Mouse (Mus musculus): Measurements from ENCODE around the gene Oxct2a.
"Not testable (repeated sequence)": the region's sequence is repeated elsewhere in the genome, so short reads cannot be mapped to it uniquely, and the experiment has no call there.

Gene Oxct2a

DNA sequence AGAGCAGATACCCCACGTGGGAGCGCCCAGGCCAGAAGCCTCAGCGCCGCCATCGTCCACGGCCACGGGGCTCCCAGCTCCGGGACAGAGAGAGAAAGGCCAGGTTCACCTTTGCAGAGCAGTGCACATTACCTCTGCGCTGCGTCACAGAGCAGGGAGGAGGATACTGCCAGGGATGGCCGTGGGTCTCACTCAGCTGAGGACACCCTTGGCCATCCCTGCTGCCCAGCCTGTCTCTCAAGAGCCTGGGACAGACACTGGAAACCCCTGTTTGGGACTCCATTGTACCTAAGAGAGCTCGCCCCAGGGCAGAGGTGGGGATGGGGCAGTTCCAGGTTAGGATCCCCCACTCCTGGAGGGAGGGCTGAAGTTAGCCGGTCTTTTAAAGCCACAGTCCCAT, at the start of gene Oxct2a:
Oxct2a (minus strand) TSS at position 101 of the 400 bp plus-strand sequence.
- no peak for DNase-seq (ENCODE audit: extremely low spot score)

DNA sequence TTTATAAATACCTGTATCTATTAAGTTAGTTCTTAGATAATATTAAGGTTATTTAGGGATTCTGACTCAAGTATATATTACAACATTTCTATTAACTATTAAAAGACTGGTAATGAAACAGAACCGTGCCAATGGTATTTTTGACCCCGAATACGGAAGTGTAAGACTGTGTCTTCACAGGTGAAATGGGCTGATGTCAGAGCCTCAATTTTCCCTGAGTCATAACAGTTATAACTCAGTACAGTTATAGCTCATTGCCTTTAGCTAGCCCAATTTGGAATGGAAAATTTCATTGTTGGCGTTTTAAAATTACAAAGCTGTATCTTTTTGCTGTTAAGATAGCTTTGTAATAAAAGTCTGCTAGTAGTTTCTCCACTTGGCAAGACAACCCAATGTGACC, 40.1 kb upstream of the Oxct2a start:
- DNase-seq (ENCODE audit: extremely low spot score) = no peak

DNA sequence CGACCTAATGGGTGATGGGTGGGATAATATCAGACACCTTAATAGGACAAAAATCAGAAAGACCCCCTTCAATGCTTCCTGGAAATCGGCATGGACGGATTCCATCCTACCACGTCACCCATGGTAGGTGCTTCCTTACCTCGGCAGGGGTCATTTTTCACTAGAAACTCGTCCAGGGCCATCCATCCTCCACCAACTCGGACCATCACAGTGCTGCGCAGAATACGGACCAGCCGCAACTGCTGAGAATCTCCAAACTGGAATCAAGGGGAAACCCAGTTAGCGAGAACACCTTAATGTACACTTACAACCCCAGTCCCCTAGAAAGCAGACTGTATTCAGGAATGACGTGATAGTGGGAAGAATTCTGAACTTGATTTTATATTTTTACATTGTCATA, 37.3 kb upstream of the Oxct2a start:
- no peak for DNase-seq (ENCODE audit: extremely low spot score)

DNA sequence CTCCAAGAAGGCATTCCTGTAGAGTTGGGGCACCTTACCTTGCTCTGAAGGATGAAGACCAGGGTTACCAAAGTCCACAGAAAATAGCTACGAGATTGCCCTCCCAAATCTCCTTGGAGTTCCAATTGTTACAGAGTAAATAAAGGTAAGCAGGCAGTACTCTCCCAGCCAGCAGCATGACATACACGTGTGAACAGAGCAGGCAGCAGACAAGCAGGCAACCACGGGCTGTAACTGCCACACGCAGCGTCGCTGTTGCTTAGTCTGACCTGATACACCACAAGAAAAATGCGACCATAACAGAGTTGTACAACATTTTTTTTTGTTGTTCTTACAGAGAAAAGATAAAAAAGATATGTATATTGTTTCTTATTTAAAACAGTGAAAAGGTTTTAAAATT, 35.2 kb upstream of the Oxct2a start:
- no peak for DNase-seq (ENCODE audit: extremely low spot score)

DNA sequence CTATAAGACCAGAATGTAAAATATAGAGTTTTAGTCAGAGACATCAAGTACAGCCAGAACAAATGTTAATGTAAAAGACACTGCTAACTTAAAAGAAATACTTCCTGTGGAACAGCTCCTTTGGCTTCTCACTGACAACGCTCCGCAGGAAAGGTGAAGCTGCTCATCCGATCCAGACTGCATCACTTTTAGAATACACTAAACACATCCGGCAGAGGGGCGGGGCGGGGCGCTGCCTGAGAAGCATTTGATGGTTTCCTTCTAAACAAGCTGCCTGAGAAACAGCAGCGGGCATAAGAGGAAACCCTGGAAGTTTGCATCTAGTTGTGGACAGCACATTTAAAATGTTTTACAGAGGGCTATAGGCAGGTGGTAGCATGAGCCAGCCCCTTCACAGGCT, 32.5 kb upstream of the Oxct2a start:
- no peak for DNase-seq (ENCODE audit: extremely low spot score)

DNA sequence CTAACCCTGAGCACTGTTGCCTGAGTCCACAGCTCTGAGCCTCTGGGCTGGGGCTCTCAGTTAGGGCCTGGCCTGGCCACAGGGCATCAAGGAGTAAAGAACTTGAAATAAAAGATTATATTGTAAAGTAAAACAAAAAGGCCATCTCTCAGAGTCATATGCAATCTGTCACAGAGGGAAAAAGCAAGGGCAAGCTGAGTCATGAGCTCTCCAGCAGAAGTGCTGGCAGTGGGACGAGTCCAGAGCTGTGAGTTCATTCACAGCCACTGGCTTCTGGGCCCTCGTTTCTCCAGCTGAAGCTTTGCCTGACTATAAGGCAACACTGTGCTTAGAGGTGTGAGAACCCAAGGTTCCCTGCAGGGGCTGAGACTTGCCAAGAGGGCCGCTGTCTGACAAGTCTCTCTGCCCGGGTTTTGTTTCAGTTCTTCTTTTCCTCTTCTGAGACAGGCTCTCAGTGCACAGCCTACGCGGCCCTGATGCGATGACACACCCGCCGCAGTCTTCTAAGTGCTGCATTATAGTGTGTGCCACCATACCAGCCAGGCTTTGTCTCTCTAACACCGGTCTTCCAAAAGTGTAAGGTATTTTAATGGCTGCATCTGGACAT, 29.9 kb upstream of the Oxct2a start:
- DNase-seq (ENCODE audit: extremely low spot score) = no peak

DNA sequence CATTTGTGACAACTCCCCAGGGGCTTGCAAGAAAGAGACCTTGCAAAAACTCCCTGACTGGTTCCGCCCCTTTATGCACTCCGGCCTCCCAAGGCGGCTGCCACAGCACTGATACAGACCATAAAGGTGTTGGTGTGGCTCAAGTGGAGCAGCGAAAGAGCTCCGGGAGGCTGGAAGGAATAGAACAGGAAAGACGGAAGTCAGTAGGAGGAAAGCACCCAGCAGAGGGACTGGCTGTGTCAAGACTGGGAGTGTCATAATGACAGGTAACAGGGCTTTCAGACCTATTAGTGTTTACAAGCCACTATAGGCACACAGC, 20.0 kb upstream of the Oxct2a start:
- no peak for DNase-seq (ENCODE audit: extremely low spot score)

DNA sequence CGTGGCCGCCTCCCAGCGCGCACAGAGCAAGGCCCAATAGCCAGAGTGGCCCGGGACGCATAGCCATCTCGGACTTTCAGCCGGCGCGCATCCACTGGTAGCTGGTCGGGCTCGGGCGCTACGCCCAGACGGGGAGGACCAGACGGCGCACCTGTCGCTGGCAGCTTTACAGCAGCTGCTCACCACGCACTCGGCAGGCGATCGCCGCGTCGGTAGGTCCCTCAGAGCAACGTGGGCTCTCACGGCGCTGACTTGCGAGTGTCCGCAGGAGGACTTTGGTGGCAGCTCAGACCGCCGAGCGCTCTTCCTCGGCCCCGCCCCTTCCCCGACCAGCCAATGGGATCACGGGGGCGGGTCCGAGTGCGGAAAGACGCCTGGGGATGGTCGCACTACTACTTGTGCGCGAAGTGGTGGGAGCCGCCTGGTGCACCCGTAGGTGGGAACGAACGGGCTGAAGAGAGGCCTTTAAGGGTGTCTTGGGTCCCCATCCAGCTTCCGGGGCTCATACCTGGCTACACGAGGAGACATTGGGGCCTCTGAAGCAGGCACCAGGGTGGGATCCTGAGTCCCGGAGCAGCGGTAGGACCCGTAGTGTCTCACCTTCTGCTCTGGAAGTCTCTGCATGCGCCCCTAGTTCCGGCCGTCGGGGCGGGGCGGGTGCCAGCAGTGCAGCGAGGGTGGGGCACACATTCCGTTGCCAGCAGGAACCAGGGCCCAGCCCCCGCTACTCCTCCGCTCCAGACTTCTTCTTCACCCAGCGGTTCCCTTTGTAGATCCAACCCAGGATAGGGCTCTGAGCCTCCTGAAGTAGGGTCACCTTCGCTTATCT, 19.4 kb upstream of the Oxct2a start, which contains the start of gene Bmp8a:
Bmp8a (minus strand) TSS at position 611 of the 829 bp plus-strand sequence.
- peak; percentile 83 for DNase-seq (ENCODE audit: extremely low spot score)

DNA sequence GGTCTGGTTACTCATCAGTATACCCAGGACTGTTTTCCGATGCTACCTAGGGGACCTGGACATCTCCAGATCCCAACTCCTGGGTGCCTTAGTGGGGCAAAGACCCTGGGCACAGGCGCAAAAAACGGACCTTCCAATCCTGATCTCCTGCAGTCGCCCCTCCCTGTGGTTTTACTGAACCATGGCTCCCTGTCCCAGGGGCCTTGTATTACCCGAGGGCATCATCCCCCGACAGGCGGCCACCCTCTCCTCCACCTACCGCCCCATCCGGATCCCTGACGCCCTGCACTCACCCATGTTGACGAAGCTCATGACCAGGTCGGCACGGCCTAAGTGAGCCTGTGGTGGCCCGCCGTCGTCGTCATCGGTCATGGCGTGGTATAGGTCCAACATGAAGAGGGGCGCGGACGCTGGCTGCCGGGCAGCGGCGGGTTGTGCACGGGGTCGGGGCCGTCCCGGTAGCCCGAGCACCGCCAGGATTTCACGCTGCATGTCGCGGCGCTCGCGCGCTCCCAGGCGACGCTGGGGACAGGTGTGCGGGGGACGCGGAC, 18.7 kb upstream of the Oxct2a start:
- no peak for DNase-seq (ENCODE audit: extremely low spot score)

DNA sequence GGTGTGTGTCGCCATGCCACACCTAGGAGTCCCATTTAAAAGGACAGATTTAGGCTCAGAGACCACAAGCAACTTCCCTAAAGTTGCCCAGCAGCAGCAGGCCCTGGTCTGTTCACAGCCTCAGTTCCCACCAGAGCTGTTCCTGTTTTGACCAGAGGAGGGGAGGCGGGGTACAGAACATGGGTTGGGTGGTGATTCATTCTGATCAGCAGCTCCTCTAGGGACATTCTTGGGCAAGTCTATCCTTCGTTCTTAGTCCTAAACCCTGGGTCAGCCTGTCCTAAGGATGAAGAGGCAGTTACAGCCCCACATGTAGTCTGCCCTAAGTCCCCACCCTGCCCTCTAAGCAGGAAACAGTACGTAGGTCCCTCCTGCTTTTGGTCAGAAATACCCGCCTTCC, 16.8 kb upstream of the Oxct2a start:
- DNase-seq (ENCODE audit: extremely low spot score) = no peak

DNA sequence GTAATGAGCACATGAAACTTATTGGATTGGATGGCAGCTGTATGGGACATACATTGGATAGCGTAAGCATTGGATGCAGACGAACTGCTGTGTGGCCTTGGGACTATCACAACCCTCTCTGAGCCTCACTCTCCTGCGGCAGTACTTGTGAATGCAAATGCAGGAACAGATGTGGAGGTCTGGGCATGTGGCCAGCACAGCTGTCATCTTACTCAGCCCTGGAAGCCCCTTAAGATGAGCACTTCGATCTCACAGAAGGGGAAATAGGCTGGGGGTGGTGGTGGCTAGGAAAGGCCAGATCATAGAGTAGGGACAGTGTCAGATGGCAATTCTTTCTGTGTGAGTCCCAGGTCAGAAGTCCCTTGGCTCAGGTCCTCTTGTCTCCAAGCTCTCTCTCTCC, 14.3 kb upstream of the Oxct2a start:
- DNase-seq (ENCODE audit: extremely low spot score) = no peak

DNA sequence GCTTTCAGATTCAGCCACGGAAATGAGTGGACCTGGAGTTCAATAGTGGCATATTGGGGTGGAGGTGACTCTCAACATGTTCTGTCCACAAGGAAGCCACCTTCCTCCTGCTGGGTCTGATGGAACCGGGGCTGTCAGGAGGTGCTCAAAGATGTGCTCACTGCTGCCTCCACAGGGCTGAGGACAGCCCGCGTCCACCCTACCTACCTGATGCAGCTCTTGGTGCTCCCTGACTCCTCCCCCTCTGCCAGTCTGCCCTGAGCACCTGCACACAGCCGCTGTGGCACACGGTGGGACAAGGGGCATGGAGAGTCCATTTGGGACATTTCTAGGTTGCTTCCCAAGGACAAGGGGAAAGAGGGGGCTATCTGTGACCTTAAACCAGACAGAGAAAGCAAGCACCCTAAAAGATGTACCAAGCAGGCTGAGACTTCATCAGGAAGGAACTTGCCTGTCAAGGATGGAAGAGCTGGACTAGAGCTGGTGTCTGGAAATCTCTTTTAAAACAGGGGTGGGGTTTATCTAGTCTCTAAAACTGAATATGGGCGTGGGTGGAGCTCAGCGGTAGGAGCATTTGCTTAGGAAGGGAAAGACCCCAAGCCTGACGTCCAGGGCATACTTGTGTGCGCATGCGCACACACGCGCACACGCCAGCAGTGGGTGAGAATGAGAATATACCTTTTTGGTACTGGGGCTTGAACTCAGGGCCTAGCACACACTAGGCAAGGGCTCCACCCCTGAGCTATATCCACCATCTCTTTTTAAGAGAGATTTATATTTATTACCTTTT, 12.6 kb upstream of the Oxct2a start:
- DNase-seq (ENCODE audit: extremely low spot score) = no peak

DNA sequence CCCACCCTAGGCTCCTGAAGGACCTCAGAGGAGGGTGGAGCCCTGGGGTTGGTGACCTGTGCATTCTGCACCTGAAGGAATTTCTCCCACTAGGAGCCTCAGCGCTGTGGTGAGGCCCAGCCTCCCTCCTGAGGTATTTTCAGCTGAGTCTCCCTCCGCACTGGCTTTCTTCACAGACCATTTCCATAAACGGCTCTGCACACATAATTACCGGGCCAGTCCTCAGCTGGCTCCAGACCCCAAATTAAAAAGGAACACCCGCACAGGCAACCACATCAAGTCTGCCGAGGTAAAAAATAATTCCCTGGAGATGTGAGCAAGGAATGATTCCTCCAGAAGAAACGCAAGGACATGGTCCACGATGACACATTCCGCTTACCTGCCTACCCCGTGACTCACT, 11.8 kb upstream of the Oxct2a start:
- not testable (repeated sequence) for DNase-seq (ENCODE audit: extremely low spot score)

DNA sequence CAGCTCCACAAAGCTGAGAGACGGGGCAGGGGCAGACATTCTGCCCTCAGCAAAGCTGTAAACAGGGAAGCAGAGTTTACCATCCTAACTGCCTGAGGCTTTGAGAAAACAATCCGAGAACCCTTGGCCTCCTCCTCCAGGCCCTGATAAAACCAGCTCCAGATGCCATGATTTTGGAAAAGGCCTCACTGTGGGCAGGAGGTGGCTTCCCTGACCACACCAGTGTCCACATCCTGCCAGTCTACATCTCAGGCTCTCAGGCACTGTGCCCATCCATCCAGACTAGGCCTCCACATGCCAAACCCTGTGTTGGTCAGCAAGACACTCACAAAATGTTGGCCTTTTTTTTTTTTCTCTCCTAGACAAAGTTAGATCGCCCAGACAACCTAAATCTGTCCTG, 10.7 kb upstream of the Oxct2a start:
- DNase-seq (ENCODE audit: extremely low spot score) = no peak

DNA sequence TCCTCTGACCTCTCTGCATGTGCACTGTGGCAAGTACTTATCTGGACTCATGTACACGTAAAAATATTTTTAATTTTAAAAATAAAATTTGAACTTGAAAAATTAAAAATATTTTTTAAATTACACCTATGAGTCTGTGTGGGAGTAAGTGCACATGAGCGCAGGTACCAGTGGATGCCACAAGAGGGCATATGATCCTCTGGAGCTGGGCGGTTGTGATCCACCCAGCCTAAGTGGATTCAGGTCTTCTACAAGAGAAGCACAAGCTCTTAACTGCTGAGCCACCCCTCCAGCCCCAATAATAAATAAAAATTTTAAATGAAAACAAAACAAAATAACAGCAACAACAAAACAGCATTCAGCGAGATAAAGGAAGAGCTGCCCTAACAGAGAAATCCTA, 9.7 kb upstream of the Oxct2a start:
- no peak for DNase-seq (ENCODE audit: extremely low spot score)

DNA sequence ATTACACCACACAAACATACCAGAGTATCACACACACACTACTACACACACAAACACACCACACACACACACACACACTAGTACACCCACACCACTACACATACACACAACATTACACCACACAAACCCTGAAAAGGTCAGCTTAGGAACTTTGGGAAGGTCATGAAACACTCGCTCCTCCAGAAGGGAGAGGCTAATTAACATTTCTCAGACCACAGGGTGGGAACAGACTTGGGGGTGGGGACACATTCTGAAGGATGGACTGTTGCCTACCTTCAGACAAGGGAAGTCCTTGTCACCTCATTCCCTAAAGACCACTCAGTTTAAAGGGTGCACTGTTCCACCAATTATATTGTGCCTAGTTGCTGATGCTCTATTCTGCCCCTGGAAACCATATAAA, 8.5 kb upstream of the Oxct2a start:
- not testable (repeated sequence) for DNase-seq (ENCODE audit: extremely low spot score)

DNA sequence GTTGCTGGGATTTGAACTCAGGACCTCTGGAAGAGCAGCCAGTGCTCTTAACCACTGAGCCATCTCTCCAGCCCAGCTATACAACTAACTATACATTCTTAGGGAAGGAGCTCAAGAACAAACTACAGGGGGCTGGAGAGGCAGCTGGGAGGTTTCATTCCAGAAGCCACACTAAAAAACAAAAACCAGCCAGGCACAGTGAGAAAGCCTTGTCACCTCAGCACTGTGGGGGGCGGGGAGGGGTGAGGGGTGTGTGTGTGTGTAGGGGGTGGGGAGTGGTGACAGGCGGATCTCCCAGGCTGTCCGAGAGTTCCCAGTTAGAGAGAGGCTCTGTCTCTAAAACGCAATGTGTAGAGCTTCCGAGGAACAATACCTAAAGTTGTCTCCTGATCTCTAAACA, 7.9 kb upstream of the Oxct2a start:
- no peak for DNase-seq (ENCODE audit: extremely low spot score)

DNA sequence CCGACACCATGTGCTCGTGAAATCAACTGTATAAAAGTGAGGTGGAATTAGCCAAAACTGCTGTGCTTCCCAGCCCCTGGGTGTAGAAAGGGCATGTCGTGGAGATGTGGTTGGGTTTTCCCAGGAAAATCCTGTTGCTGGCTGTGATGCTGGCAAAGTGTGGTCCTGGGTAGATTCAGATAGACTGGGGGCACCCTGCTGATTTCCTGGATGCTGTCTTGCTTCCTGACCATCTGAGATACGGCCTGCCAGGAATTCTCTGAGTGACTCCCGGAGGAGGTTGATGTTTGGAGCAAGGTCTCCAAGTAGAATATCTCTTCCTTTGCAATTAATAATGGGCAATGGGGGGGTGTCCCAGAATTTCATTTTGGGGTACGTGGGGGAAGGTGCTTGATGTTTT, 5.5 kb upstream of the Oxct2a start:
- DNase-seq (ENCODE audit: extremely low spot score) = no peak

DNA sequence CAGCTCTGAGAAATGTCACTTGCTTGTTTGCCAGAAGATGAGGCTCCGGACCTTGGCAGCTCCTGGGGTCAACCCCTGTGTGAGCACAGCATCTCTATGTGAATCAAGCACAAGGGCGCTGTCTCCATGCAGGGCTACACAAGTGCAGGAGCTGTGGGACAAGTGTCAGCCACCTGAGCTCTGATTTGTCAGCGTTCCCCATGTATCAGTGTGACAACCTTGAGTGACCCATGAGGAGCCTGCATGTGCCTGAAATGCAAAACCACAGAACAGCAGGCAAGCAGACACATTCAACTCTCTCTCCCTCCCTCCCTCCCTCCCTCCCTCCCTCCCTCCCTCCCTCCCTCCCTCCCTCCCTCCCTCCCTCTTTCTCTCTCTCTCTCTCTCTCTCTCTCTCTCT, 4.2 kb upstream of the Oxct2a start:
- DNase-seq (ENCODE audit: extremely low spot score) = no peak

DNA sequence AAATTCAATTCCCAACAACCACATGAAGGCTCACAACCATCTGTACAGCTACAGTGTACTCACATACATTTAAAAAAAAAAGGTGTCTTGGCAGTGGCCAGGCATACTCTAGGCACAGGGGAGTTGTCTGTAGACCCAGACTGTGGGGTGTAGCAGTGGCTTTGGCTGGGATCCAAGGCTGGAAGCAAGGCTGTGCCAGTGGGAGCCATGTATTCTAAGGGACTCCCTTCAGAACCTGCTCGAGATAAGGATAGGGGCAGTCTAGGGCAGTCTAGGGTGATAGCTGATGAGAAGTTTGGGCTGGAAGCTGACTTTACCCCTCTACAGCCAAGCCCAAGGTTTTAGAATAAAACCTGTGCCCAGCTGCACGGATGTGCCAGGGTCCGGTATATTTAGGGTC, 2.7 kb upstream of the Oxct2a start:
- DNase-seq (ENCODE audit: extremely low spot score) = no peak

DNA sequence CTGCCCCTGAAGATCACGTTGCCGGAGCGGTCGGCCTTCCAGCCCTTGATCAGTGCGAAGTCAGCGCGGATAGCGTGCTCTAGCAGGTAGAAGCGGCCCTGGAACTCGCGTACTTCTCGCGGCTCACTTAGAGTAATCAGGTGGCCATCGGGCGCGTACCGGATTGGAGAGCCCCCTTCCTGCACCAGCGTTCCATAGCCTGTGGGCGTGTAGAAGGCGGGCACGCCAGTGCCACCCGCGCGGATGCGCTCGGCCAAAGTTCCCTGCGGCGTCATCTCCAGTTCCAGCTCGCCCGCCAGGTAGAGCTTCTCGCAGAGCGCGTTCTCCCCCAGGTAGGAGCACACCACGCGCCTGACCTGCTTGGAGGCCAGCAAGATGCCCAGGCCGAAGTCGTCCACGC, 524 bp downstream of the Oxct2a start:
- DNase-seq (ENCODE audit: extremely low spot score) = not testable (repeated sequence)

DNA sequence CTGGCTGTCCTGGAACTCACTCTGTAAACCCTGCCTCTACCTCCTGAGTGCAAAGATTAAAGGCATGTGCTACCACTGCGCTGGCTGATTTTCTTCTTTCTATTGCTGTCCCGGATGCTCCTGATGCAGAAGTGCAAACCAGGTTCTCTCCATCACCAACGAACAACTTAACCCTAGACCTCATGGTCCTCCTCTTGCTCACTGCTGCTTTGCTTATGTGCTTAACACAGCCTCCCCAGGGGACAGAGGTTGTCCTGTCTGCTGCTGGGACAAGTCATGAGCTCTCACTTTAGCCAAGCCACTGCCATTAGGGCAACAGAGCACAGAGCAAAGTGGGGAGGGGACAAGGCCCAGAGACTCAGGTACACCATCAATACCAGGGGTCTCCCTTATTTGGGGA, 8.9 kb downstream of the Oxct2a start:
- no peak for DNase-seq (ENCODE audit: extremely low spot score)

DNA sequence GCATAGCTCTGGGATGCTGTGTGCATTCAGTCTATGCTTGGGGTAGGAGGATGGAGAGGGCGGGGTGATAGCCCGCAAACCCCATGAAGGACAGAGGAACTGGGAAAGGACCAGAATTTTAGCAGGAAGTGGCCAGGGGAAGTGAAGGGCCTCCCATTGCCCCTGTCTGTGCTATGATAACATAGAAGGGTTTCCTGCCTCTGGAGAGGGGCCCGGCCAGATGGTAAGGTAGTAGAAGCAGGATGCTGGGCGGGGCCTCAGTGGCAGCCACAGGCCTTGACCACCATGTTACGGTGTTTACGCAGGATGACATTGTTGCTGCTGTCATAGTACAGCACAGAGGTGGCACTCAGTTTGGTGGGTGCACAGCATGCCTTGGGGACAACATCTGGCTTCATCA, 10.4 kb downstream of the Oxct2a start:
- no peak for DNase-seq (ENCODE audit: extremely low spot score)
